Mouse (Mus musculus) MEL (cell line): ENCODE measurements around the gene Kcnk3. TPM values are rescaled to one million over a fixed set of nuclear protein-coding genes. Genes with fewer than 3 reads are reported as not detected.

Experiments
- DNase-seq: peaks from one replicate; pipeline ENCODE4 v3.0.0; 2011; ENCODE audit warnings: low read depth, low spot score
- H3K27ac ChIP-seq: 2 replicates; pipeline ENCODE4 v1.5.1; 2012; ENCODE audit warnings: low read depth, mild to moderate bottlenecking, control low read depth, low read length, moderate library complexity; ENCODE audit not compliant: control insufficient read depth
- H3K27me3 ChIP-seq, 2 experiments: fragments of 150-350 bp in 1 of 2; sonication (generic) in 1 of 2; 2 replicates each; pipeline ENCODE4 v1.6.1; 2012; ENCODE audit warnings: low read length in 2 of 2, mild to moderate bottlenecking in 2 of 2, improper control_type of control experiment in 1 of 2, moderate library complexity in 1 of 2; ENCODE audit not compliant: insufficient read depth in 2 of 2, control insufficient read depth in 1 of 2
- H3K36me3 ChIP-seq, 2 experiments: 2 replicates each; pipeline ENCODE4 v1.6.1; 2012 to 2014; ENCODE audit warnings: low read length in 2 of 2, improper control_type of control experiment in 1 of 2, inconsistent platforms in 1 of 2, mild to moderate bottlenecking in 1 of 2; ENCODE audit not compliant: insufficient read depth in 2 of 2, control insufficient read depth in 1 of 2
- H3K4me1 ChIP-seq, 2 experiments: fragments of 150-350 bp in 1 of 2; sonication (generic) in 1 of 2; 2 replicates each; pipeline ENCODE4 v1.6.1; 2012; ENCODE audit warnings: low read length in 2 of 2, improper control_type of control experiment in 1 of 2, mild to moderate bottlenecking in 1 of 2; ENCODE audit not compliant: insufficient read depth in 2 of 2, control insufficient read depth in 1 of 2
- H3K4me3 ChIP-seq, 2 experiments: fragments of 150-350 bp in 1 of 2; sonication (generic) in 1 of 2; 2 replicates each; pipeline ENCODE4 v1.5.1; 2012; ENCODE audit warnings: low read depth in 2 of 2, low read length in 2 of 2, mild to moderate bottlenecking in 2 of 2, moderate library complexity in 2 of 2, control low read depth in 1 of 2, improper control_type of control experiment in 1 of 2; ENCODE audit not compliant: control insufficient read depth in 1 of 2, insufficient read depth in 1 of 2
- H3K79me2 ChIP-seq: 2 replicates; pipeline ENCODE4 v1.6.1; 2012; ENCODE audit warnings: mild to moderate bottlenecking, low read length, moderate library complexity; ENCODE audit not compliant: control insufficient read depth, poor library complexity, insufficient read depth
- H3K9ac ChIP-seq: 2 replicates; pipeline ENCODE4 v1.6.1; 2012; ENCODE audit warnings: low read depth, mild to moderate bottlenecking, control low read depth, low read length, moderate library complexity; ENCODE audit not compliant: control insufficient read depth, poor library complexity, severe bottlenecking
- H3K9me3 ChIP-seq: fragments of 150-350 bp; sonication (generic); replicated peaks from 2 replicates; pipeline ENCODE4 v1.6.1; 2012; ENCODE audit warnings: mild to moderate bottlenecking, low read length, improper control_type of control experiment, moderate library complexity; ENCODE audit not compliant: insufficient read depth
- CHD1 ChIP-seq: IDR thresholded peaks from 2 replicates; pipeline ENCODE4 v1.6.1; 2012; ENCODE audit warnings: low read depth, mild to moderate bottlenecking, inconsistent platforms, low read length, improper control_type of control experiment
- CTCF ChIP-seq, 3 experiments: IDR thresholded peaks in 2 of 3; conservative IDR thresholded peaks in 1 of 3; 2 replicates each; pipeline ENCODE4 v1.5.1; 2011 to 2012; ENCODE audit warnings: low read length in 3 of 3, low read depth in 2 of 3, mild to moderate bottlenecking in 2 of 3, improper control_type of control experiment in 1 of 3, inconsistent platforms in 1 of 3, mixed read lengths in 1 of 3, moderate library complexity in 1 of 3; ENCODE audit not compliant: control insufficient read depth in 1 of 3, insufficient read depth in 1 of 3, poor library complexity in 1 of 3, severe bottlenecking in 1 of 3
- E2F4 ChIP-seq: IDR thresholded peaks from 2 replicates; pipeline ENCODE4 v1.6.1; 2011; ENCODE audit warnings: low read depth, low read length, improper control_type of control experiment, borderline replicate concordance
- EP300 ChIP-seq, 2 experiments: IDR thresholded peaks; 2 replicates each; pipeline ENCODE4 v1.6.1; 2011; ENCODE audit warnings: improper control_type of control experiment in 2 of 2, low read length in 2 of 2, low read depth in 1 of 2, mild to moderate bottlenecking in 1 of 2
- ETS1 ChIP-seq: IDR thresholded peaks from 2 replicates; pipeline ENCODE4 v1.6.1; 2012; ENCODE audit warnings: low read depth, mild to moderate bottlenecking, inconsistent platforms, low read length, improper control_type of control experiment, moderate library complexity
- KAT2A ChIP-seq: conservative IDR thresholded peaks from 2 replicates; pipeline ENCODE4 v1.6.1; 2012; ENCODE audit warnings: low read depth, low read length, improper control_type of control experiment, inconsistent platforms
- MAX ChIP-seq: IDR thresholded peaks from 2 replicates; pipeline ENCODE4 v1.6.1; 2011; ENCODE audit warnings: low read length, improper control_type of control experiment
- MXI1 ChIP-seq: IDR thresholded peaks from 2 replicates; pipeline ENCODE4 v1.6.1; 2011; ENCODE audit warnings: mild to moderate bottlenecking, low read depth, low read length, improper control_type of control experiment
- MYB ChIP-seq: IDR thresholded peaks from 2 replicates; pipeline ENCODE4 v1.6.1; 2011; ENCODE audit warnings: mild to moderate bottlenecking, low read depth, low read length, improper control_type of control experiment
- NELFE ChIP-seq: IDR thresholded peaks from 2 replicates; pipeline ENCODE4 v1.6.1; 2011; ENCODE audit warnings: low read depth, low read length, improper control_type of control experiment
- NRF1 ChIP-seq: IDR thresholded peaks from 2 replicates; pipeline ENCODE4 v1.6.1; 2014; ENCODE audit warnings: low read depth, mild to moderate bottlenecking, inconsistent platforms, low read length, improper control_type of control experiment, moderate library complexity; ENCODE audit not compliant: poor library complexity, insufficient read depth, severe bottlenecking
- POLR2A ChIP-seq, 2 experiments: IDR thresholded peaks; 2 replicates each; pipeline ENCODE4 v1.6.1; 2011 to 2012; ENCODE audit warnings: low read length in 2 of 2, mild to moderate bottlenecking in 2 of 2, control low read depth in 1 of 2, improper control_type of control experiment in 1 of 2, low read depth in 1 of 2, moderate library complexity in 1 of 2; ENCODE audit not compliant: control insufficient read depth in 1 of 2, insufficient read depth in 1 of 2, poor library complexity in 1 of 2
- POLR2AphosphoS2 ChIP-seq: IDR thresholded peaks from 2 replicates; pipeline ENCODE4 v1.6.1; 2011; ENCODE audit warnings: low read length, improper control_type of control experiment
- POLR2AphosphoS5 ChIP-seq: IDR thresholded peaks from 2 replicates; pipeline ENCODE4 v1.6.1; 2012; ENCODE audit warnings: low read depth, borderline replicate concordance, mild to moderate bottlenecking, inconsistent platforms, low read length, moderate library complexity, mixed read lengths
- RAD21 ChIP-seq: IDR thresholded peaks from 2 replicates; pipeline ENCODE4 v1.6.1; 2011; ENCODE audit warnings: mild to moderate bottlenecking, low read depth, low read length, improper control_type of control experiment
- RCOR1 ChIP-seq: IDR thresholded peaks from 2 replicates; pipeline ENCODE4 v1.6.1; 2012; ENCODE audit warnings: low read depth, mild to moderate bottlenecking, inconsistent platforms, low read length, improper control_type of control experiment
- SIN3A ChIP-seq: IDR thresholded peaks from 2 replicates; pipeline ENCODE4 v1.6.1; 2012; ENCODE audit warnings: low read length, improper control_type of control experiment, inconsistent platforms
- TAL1 ChIP-seq: IDR thresholded peaks from 2 replicates; pipeline ENCODE4 v1.6.1; 2012; ENCODE audit warnings: mild to moderate bottlenecking, inconsistent platforms, low read length, moderate library complexity, mixed read lengths
- USF2 ChIP-seq, 2 experiments: IDR thresholded peaks; 2 replicates each; pipeline ENCODE4 v1.6.1; 2011 to 2012; ENCODE audit warnings: improper control_type of control experiment in 2 of 2, low read length in 2 of 2, borderline replicate concordance in 1 of 2, inconsistent platforms in 1 of 2, low read depth in 1 of 2, mild to moderate bottlenecking in 1 of 2; ENCODE audit not compliant: insufficient read depth in 1 of 2
- ZKSCAN1 ChIP-seq: IDR thresholded peaks from 2 replicates; pipeline ENCODE4 v1.6.1; 2012; ENCODE audit warnings: low read depth, mild to moderate bottlenecking, inconsistent platforms, low read length, improper control_type of control experiment, moderate library complexity
- ZNF384 ChIP-seq: IDR thresholded peaks from 2 replicates; pipeline ENCODE4 v1.6.1; 2012; ENCODE audit warnings: low read depth, mild to moderate bottlenecking, inconsistent platforms, low read length, improper control_type of control experiment
- polyA plus RNA-seq, 2 experiments: library from polyadenylated mRNA; stranded (reverse) in 1 of 2; unstranded in 1 of 2; fragments of >175 nt in 1 of 2; fragments of >200 nt in 1 of 2; gene quantifications; 2 replicates each; pipeline versions ENCODE4 v1.2.1 to v1.2.4; 2012; ENCODE audit warnings: low replicate concordance in 2 of 2, low read depth in 1 of 2; ENCODE audit not compliant: insufficient read length in 2 of 2, insufficient read depth in 1 of 2, missing spikeins in 1 of 2
- total RNA-seq: library from RNA; depleted of rRNA; stranded (reverse); fragments of 300-350 nt; gene quantifications from 2 replicates; pipeline ENCODE4 v1.2.3, GENCODE M21; 2012

Kcnk3 gene
- total and polyA plus RNA-seq, 3 experiments, result not detected

DNA sequence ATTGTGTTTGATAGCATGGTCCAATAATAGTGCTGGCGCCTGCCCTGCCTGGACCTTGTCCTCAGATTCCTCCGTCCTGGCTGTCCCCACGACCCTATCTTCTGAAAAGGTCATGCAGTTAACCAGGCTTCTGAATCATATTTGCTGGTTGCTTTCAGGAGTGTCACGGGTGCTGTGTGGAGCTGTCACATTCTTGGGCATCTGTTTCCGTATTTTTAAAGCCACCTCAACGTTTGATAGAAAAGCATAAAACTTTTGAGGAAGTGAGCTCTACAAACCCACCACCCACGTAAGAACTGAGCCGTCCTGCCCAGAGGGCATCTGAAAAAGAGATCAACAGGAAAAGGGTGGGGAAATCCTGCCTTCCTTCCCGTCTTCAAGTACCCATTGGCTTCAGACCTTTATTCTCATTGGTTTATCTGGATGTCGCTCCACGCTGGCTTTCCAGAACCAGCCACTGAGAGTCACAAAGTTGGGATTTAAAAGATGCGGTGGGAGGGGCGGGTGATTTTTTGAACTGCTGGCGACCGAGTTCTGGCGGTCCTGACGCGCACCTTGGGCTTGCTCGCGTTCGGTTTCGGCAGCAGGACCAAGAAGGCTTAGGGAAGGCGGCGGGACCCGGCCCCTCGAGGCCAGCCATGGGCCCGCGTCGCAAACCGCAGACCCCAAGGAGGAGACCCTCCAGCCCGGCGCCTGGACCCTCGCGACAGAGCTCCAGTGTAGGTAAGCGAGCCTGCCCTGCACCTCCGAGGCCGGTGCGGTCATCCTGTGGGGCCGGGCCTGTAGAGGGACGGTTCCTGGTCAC is 78.6 kb downstream of the Kcnk3 start, which contains the start of gene Cenpa (continued):
- TF ChIP-seq TAL1 (no peak), MXI1 (peak; percentile 95), NRF1 (no peak), RCOR1 (peak; percentile 37; the same call in 1 of the 2 replicates), CHD1 (no peak), ZNF384 (peak; percentile 42; the same call in 1 of the 2 replicates), KAT2A (peak; percentile 68), NELFE (peak; percentile 98), POLR2AphosphoS2 (peak; percentile 91), POLR2A (IDR thresholded peaks at IDR 0.05; ENCODE audit: control insufficient read depth in 1 of 2, insufficient read depth in 1 of 2, low read depth in 1 of 2, low read length in 2 of 2, poor library complexity in 1 of 2) (peak; percentile 83 to 96), SIN3A (peak; percentile 99), ETS1 (peak; percentile 92), RAD21 (no peak), E2F4 (no peak), MYB (no peak), CTCF (IDR thresholded peaks at IDR 0.05 in 2 of 3, conservative IDR thresholded peaks at IDR 0.05 in 1 of 3; ENCODE audit: control insufficient read depth in 1 of 3, insufficient read depth in 1 of 3, low read depth in 2 of 3, low read length in 3 of 3, poor library complexity in 1 of 3, severe bottlenecking in 1 of 3) (no peak), ZKSCAN1 (no peak), POLR2AphosphoS5 (peak; percentile 15; the same call in 1 of the 2 replicates), USF2 (IDR thresholded peaks at IDR 0.05; ENCODE audit: borderline replicate concordance in 1 of 2, insufficient read depth in 1 of 2, low read depth in 1 of 2, low read length in 2 of 2) (no peak), EP300 (IDR thresholded peaks at IDR 0.05; ENCODE audit: low read depth in 1 of 2, low read length in 2 of 2) (peak in 1 of 2 experiments; percentile 54; a peak in 1 of 4 replicates)

DNA sequence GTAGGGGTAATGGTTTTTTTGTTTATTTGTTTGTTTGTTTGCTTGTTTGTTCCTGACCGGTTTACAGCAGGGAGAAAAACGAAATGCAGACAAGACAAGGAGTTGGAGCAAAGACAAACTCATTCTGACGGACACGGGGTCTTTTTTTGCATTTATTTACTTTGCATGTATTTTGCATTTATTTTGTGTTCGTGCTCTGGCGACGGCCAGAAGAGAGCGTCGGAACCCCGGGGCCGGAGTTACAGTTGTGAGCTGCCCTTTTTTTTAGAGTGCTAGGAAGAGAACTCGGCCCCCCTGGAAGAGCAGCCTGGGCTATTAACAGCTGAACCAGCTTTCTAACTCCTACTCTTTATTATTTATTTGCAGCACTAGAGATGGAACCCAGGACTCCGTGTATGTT is 79.2 kb downstream of the Kcnk3 start:
- H3K79me2 ChIP-seq, result peaks cover 41% of the 10 kb centered on the region
- TF ChIP-seq MAX (no peak), CHD1 (peak; percentile 95)
- H3K9ac ChIP-seq, result peak overlapping the region; percentile 90
- peak overlapping the region; percentile 92 for H3K27ac ChIP-seq
- peaks cover 15 to 26% of the 10 kb centered on the region in 2 experiments for H3K4me1 ChIP-seq
- no peaks in the 10 kb centered on the region for H3K9me3 ChIP-seq
- H3K36me3 ChIP-seq, result peaks cover 31 to 38% of the 10 kb centered on the region in 2 experiments
- no peaks in the 10 kb centered on the region for H3K27me3 ChIP-seq
- DNase-seq, result no peak
- H3K4me3 ChIP-seq, result peak overlapping the region; percentile 88 to 97
